Mouse (Mus musculus): Measurements from ENCODE around the gene Vsnl1. TPM values are rescaled to one million over a fixed set of nuclear protein-coding genes. Genes with fewer than 3 reads are reported as not detected.

Vsnl1 gene
- total and polyA plus RNA-seq, 3 experiments: 0.41 to 0.57 (median 0.57) TPM

- intact Hi-C loops (cut with DNase I): no loop called here
- TF ChIP-seq EP300 (IDR thresholded peaks at IDR 0.05; ENCODE audit: insufficient read depth, low read depth, low read length) (no peak), CTCF (IDR thresholded peaks at IDR 0.05) (no peak), POLR2A (IDR thresholded peaks at IDR 0.05; ENCODE audit: insufficient read depth, low read depth, low read length) (no peak)
Observed at GRCm38 (mm10) chr12:11395470-11395869, 40.9 kb downstream of the Vsnl1 start.

GRCm38 (mm10) chr12:11392525-11392924 is 43.9 kb downstream of the Vsnl1 start:
- Histone ChIP-seq H3K4me1 (ENCODE audit: control insufficient read depth, insufficient read depth, low read length) (no peaks in the 10 kb centered on the region; the same call in 1 of the 2 replicates), H3K9ac (ENCODE audit: low read depth, low read length) (no peak overlapping the region), H3K36me3 (ENCODE audit: control insufficient read depth, insufficient read depth, low read length) (no peaks in the 10 kb centered on the region), H3K27ac (no peak overlapping the region), H3K79me2 (replicated peaks; ENCODE audit: control insufficient read depth, insufficient read depth, low read length) (no peaks in the 10 kb centered on the region), H3K4me3 (no peak overlapping the region), H3K27me3 (ENCODE audit: control insufficient read depth, insufficient read depth, low read length) (no peaks in the 10 kb centered on the region)
- DNase-seq: peak in 1 of 2 experiments; percentile 5
- 21% methylated on average over 1 of the region's 1 CpGs for WGBS
- intact Hi-C loops (cut with DNase I): no loop called here
- TF ChIP-seq EP300 (IDR thresholded peaks at IDR 0.05; ENCODE audit: insufficient read depth, low read depth, low read length): no peak
- TF ChIP-seq CTCF (IDR thresholded peaks at IDR 0.05): no peak
- TF ChIP-seq POLR2A (IDR thresholded peaks at IDR 0.05; ENCODE audit: insufficient read depth, low read depth, low read length): no peak

More at GRCm38 (mm10) chr12:11395470-11395869, 40.9 kb downstream of the Vsnl1 start:
- H3K27ac ChIP-seq: no peak overlapping the region
- no peaks in the 10 kb centered on the region for H3K79me2 ChIP-seq (replicated peaks; ENCODE audit: control insufficient read depth, insufficient read depth, low read length)
- no peaks in the 10 kb centered on the region; the same call in 1 of the 2 replicates for H3K4me1 ChIP-seq (ENCODE audit: control insufficient read depth, insufficient read depth, low read length)
- no peaks in the 10 kb centered on the region for H3K36me3 ChIP-seq (ENCODE audit: control insufficient read depth, insufficient read depth, low read length)
- no peak overlapping the region for H3K4me3 ChIP-seq
- no peaks in the 10 kb centered on the region for H3K27me3 ChIP-seq (ENCODE audit: control insufficient read depth, insufficient read depth, low read length)
- no peak overlapping the region for H3K9ac ChIP-seq (ENCODE audit: low read depth, low read length)
- no peak for DNase-seq
- WGBS: 43% methylated on average over 2 of the region's 2 CpGs

GRCm38 (mm10) chr12:11391244-11391949 is 45.0 kb downstream of the Vsnl1 start:
- no peaks in the 10 kb centered on the region for H3K79me2 ChIP-seq (replicated peaks; ENCODE audit: control insufficient read depth, insufficient read depth, low read length)
- TF ChIP-seq POLR2A (IDR thresholded peaks at IDR 0.05; ENCODE audit: insufficient read depth, low read depth, low read length): no peak
- no peak for TF ChIP-seq EP300 (IDR thresholded peaks at IDR 0.05; ENCODE audit: insufficient read depth, low read depth, low read length)
- no peak for TF ChIP-seq CTCF (IDR thresholded peaks at IDR 0.05)
- H3K9ac ChIP-seq (ENCODE audit: low read depth, low read length): no peak overlapping the region
- no peaks in the 10 kb centered on the region for H3K36me3 ChIP-seq (ENCODE audit: control insufficient read depth, insufficient read depth, low read length)
- 29% methylated on average over 7 of the region's 7 CpGs for WGBS
- peak in 1 of 2 experiments; percentile 11 for DNase-seq
- H3K4me1 ChIP-seq (ENCODE audit: control insufficient read depth, insufficient read depth, low read length): no peaks in the 10 kb centered on the region; the same call in 1 of the 2 replicates
- H3K4me3 ChIP-seq: no peak overlapping the region
- H3K27ac ChIP-seq: no peak overlapping the region
- intact Hi-C loops (cut with DNase I): no loop called here
- no peaks in the 10 kb centered on the region for H3K27me3 ChIP-seq (ENCODE audit: control insufficient read depth, insufficient read depth, low read length)

DNA sequence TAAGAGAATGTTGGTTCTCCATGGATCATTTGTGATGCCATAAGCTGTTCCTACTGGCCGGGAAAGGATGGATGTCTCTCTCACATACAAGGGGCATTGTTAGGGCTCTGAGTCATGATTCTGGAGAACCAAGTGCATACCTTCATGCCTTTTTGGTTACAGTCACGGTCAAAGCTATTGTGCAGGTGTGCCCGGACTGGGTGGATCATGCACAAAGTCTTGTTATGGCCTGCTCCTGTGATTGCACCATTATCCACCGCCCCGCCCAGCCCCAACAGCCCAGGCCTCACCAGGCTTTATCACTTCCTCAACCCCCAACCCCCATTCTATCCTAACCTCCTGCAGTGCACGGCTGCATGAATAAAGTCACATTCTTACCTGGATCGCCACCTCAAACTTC is 47.3 kb downstream of the Vsnl1 start:
- Histone ChIP-seq H3K79me2 (replicated peaks; ENCODE audit: control insufficient read depth, insufficient read depth, low read length) (no peaks in the 10 kb centered on the region), H3K4me1 (ENCODE audit: control insufficient read depth, insufficient read depth, low read length) (no peaks in the 10 kb centered on the region; the same call in 1 of the 2 replicates), H3K27me3 (ENCODE audit: control insufficient read depth, insufficient read depth, low read length) (no peaks in the 10 kb centered on the region), H3K4me3 (no peak overlapping the region), H3K27ac (no peak overlapping the region), H3K36me3 (ENCODE audit: control insufficient read depth, insufficient read depth, low read length) (no peaks in the 10 kb centered on the region), H3K9ac (ENCODE audit: low read depth, low read length) (no peak overlapping the region)
- TF ChIP-seq POLR2A (IDR thresholded peaks at IDR 0.05; ENCODE audit: insufficient read depth, low read depth, low read length): no peak
- DNase-seq: no peak
- intact Hi-C loops (cut with DNase I): no loop called here
- WGBS: 87% methylated on average over 7 of the region's 7 CpGs

DNA sequence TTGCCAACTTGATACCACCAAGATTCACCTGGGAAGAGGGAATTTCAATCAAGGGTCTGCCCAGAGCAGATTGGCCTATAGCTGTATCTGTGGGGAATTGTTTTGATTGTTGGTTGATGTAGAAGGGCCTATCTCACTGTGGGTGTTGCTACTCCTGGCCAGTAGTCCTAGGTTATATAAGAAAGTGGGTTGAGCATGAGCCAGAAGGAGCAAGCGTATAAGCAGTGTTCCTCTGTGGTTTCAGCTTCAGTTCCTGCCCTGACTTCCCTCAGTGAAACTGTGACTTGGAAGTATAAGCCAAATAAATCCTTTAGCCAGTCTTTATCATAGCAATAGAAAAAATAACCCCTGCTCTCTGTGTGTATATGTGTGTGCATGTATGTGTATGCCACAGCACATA is 51.7 kb downstream of the Vsnl1 start:
- WGBS: 86% methylated on average over 1 of the region's 1 CpGs
- DNase-seq: no peak
- intact Hi-C loops (cut with DNase I): no loop called here

GRCm38 (mm10) chr12:11379396-11379795 is 57.0 kb downstream of the Vsnl1 start:
- H3K4me1 ChIP-seq (ENCODE audit: control insufficient read depth, insufficient read depth, low read length): no peaks in the 10 kb centered on the region
- WGBS: 43% methylated on average over 2 of the region's 2 CpGs
- H3K9ac ChIP-seq (ENCODE audit: low read depth, low read length): no peak overlapping the region
- no peaks in the 10 kb centered on the region for H3K79me2 ChIP-seq (replicated peaks; ENCODE audit: control insufficient read depth, insufficient read depth, low read length)
- H3K27ac ChIP-seq: no peak overlapping the region
- no peaks in the 10 kb centered on the region for H3K27me3 ChIP-seq (ENCODE audit: control insufficient read depth, insufficient read depth, low read length)
- no peaks in the 10 kb centered on the region for H3K36me3 ChIP-seq (ENCODE audit: control insufficient read depth, insufficient read depth, low read length)
- TF ChIP-seq POLR2A (IDR thresholded peaks at IDR 0.05; ENCODE audit: insufficient read depth, low read depth, low read length) (no peak), EP300 (IDR thresholded peaks at IDR 0.05; ENCODE audit: insufficient read depth, low read depth, low read length) (no peak), CTCF (IDR thresholded peaks at IDR 0.05) (no peak)
- DNase-seq: no peak
- intact Hi-C loops (cut with DNase I): no loop called here
- no peak overlapping the region for H3K4me3 ChIP-seq

More for the DNA sequence above, 51.7 kb downstream of the Vsnl1 start:
- Histone ChIP-seq H3K27me3 (ENCODE audit: control insufficient read depth, insufficient read depth, low read length) (no peaks in the 10 kb centered on the region), H3K79me2 (replicated peaks; ENCODE audit: control insufficient read depth, insufficient read depth, low read length) (no peaks in the 10 kb centered on the region), H3K27ac (no peak overlapping the region), H3K4me1 (ENCODE audit: control insufficient read depth, insufficient read depth, low read length) (no peaks in the 10 kb centered on the region), H3K4me3 (no peak overlapping the region), H3K9ac (ENCODE audit: low read depth, low read length) (no peak overlapping the region), H3K36me3 (ENCODE audit: control insufficient read depth, insufficient read depth, low read length) (no peaks in the 10 kb centered on the region)
- no peak for TF ChIP-seq EP300 (IDR thresholded peaks at IDR 0.05; ENCODE audit: insufficient read depth, low read depth, low read length)
- TF ChIP-seq POLR2A (IDR thresholded peaks at IDR 0.05; ENCODE audit: insufficient read depth, low read depth, low read length): no peak
- TF ChIP-seq CTCF (IDR thresholded peaks at IDR 0.05): no peak

All from heart, adult 2 months (tissue).